Mouse (Mus musculus) stomach, postnatal 0 days (tissue): ENCODE data around the gene Sphkap. TPM values are rescaled to one million over a fixed set of nuclear protein-coding genes. Genes with fewer than 3 reads are reported as not detected.

Experiments
- ATAC-seq: fragments of 200-750 bp; cut with Nextera tagmentation; 2 replicates; pipeline ENCODE4 v1.8.0; 2017; ENCODE audit not compliant: low FRiP score, low TSS enrichment
- DNase-seq: peaks from one replicate; pipeline ENCODE4 v3.0.0-alpha.2; 2016; ENCODE audit warnings: low spot score
- H3K27ac ChIP-seq: fragments of 300-500 bp; sonication (generic); replicated peaks from 2 replicates; pipeline ENCODE4 v1.5.1; 2014; ENCODE audit warnings: mild to moderate bottlenecking, control low read depth
- H3K27me3 ChIP-seq: fragments of 300-500 bp; sonication (generic); 2 replicates; pipeline ENCODE4 v1.6.1; 2014; ENCODE audit warnings: low read length; ENCODE audit not compliant: control insufficient read depth, insufficient read depth
- H3K36me3 ChIP-seq: fragments of 300-500 bp; sonication (generic); 2 replicates; pipeline ENCODE4 v1.6.1; 2014; ENCODE audit warnings: low read length, mixed read lengths; ENCODE audit not compliant: control insufficient read depth, insufficient read depth
- H3K4me1 ChIP-seq: fragments of 300-500 bp; sonication (generic); replicated peaks from 2 replicates; pipeline ENCODE4 v1.6.1; 2014; ENCODE audit warnings: antibody characterized with exemption; ENCODE audit not compliant: control insufficient read depth, insufficient read depth
- H3K4me2 ChIP-seq: fragments of 300-500 bp; sonication (generic); replicated peaks from 2 replicates; pipeline ENCODE4 v1.6.1; 2014; ENCODE audit warnings: low read depth, mild to moderate bottlenecking, control low read depth, moderate library complexity
- H3K4me3 ChIP-seq: fragments of 300-500 bp; sonication (generic); 2 replicates; pipeline ENCODE4 v1.5.1; 2014; ENCODE audit warnings: low read depth, low read length, control low read depth
- H3K9ac ChIP-seq: fragments of 300-500 bp; sonication (generic); 2 replicates; pipeline ENCODE4 v1.6.1; 2014; ENCODE audit warnings: mild to moderate bottlenecking, low read length, control low read depth, mixed read lengths
- H3K9me3 ChIP-seq: fragments of 300-500 bp; sonication (generic); 2 replicates; pipeline ENCODE4 v1.6.1; 2016; ENCODE audit warnings: low read length; ENCODE audit not compliant: control insufficient read depth
- CTCF ChIP-seq: IDR thresholded peaks from 2 replicates; pipeline ENCODE4 v1.5.1; 2016; ENCODE audit warnings: antibody characterized with exemption, low read depth, mild to moderate bottlenecking, moderate library complexity
- EP300 ChIP-seq: optimal IDR thresholded peaks from 2 replicates; pipeline ENCODE3; 2016; ENCODE audit warnings: antibody characterized with exemption
- whole genome bisulfite sequencing: fragments of 180-500 bp; shearing (Covaris S2); extraction: QIAGEN DNeasy Blood & Tissue Kit; methylation state at CpG from one replicate; pipeline ENCODE4 v1.1.7; 2014; 5-methylcytosine and 5-hydroxymethylcytosine counted together
- polyA plus RNA-seq: library from polyadenylated mRNA; unstranded; fragments of >200 nt; fragmentation: Nextera tagmentation; extraction: Ambion mirVana; gene quantifications from 2 replicates; pipeline ENCODE4 v1.2.1, GENCODE M21; 2015

Sphkap gene
- polyA plus RNA-seq, 1 experiment from 2014 or later: 0.73 TPM

- Histone ChIP-seq H3K4me2 (no peak overlapping the region), H3K4me3 (no peak overlapping the region), H3K36me3 (no peaks in the 10 kb centered on the region), H3K4me1 (no peaks in the 10 kb centered on the region), H3K9me3 (no peaks in the 10 kb centered on the region), H3K27ac (no peak overlapping the region), H3K27me3 (no peaks in the 10 kb centered on the region), H3K9ac (no peak overlapping the region)
- TF ChIP-seq EP300 (no peak), CTCF (no peak)
- ATAC-seq: no peak
- 78% methylated on average over 3 of the region's 3 CpGs for WGBS
- DNase-seq: no peak
Measured at GRCm38 (mm10) chr1:83339358-83339757, 68.6 kb downstream of the Sphkap start.

GRCm38 (mm10) chr1:83316917-83317316, 91.1 kb downstream of the Sphkap start:
- no peak overlapping the region for H3K9ac ChIP-seq
- DNase-seq (no peak), ATAC-seq (no peak)
- no peak overlapping the region for H3K4me2 ChIP-seq
- TF ChIP-seq EP300 (no peak), CTCF (no peak)
- no peak overlapping the region for H3K4me3 ChIP-seq
- no peaks in the 10 kb centered on the region for H3K9me3 ChIP-seq
- WGBS: 19% methylated on average over 4 of the region's 4 CpGs
- H3K27ac ChIP-seq: no peak overlapping the region
- H3K4me1 ChIP-seq: no peaks in the 10 kb centered on the region
- no peaks in the 10 kb centered on the region for H3K27me3 ChIP-seq
- no peaks in the 10 kb centered on the region for H3K36me3 ChIP-seq

GRCm38 (mm10) chr1:83315146-83315545, 92.9 kb downstream of the Sphkap start:
- Histone ChIP-seq H3K27ac (no peak overlapping the region), H3K4me1 (no peaks in the 10 kb centered on the region), H3K36me3 (no peaks in the 10 kb centered on the region), H3K4me3 (no peak overlapping the region), H3K9ac (no peak overlapping the region), H3K4me2 (no peak overlapping the region), H3K27me3 (no peaks in the 10 kb centered on the region), H3K9me3 (no peaks in the 10 kb centered on the region)
- TF ChIP-seq EP300 (no peak), CTCF (no peak)
- DNase-seq: no peak
- no peak for ATAC-seq
- WGBS: 82% methylated on average over 9 of the region's 9 CpGs

- Histone ChIP-seq H3K4me2 (no peak overlapping the region), H3K27ac (no peak overlapping the region), H3K9ac (no peak overlapping the region), H3K4me1 (no peaks in the 10 kb centered on the region), H3K36me3 (no peaks in the 10 kb centered on the region), H3K27me3 (no peaks in the 10 kb centered on the region), H3K4me3 (no peak overlapping the region), H3K9me3 (no peaks in the 10 kb centered on the region)
- DNase-seq (no peak), ATAC-seq (no peak)
- TF ChIP-seq EP300 (no peak), CTCF (no peak)
- 83% methylated on average over 6 of the region's 6 CpGs for WGBS
Measured at GRCm38 (mm10) chr1:83311607-83312295, 96.2 kb downstream of the Sphkap start.

GRCm38 (mm10) chr1:83297137-83298076, 110.6 kb downstream of the Sphkap start:
- Histone ChIP-seq H3K4me2 (no peak overlapping the region), H3K36me3 (no peaks in the 10 kb centered on the region), H3K9me3 (no peaks in the 10 kb centered on the region), H3K27ac (no peak overlapping the region), H3K9ac (no peak overlapping the region), H3K27me3 (no peaks in the 10 kb centered on the region), H3K4me3 (no peak overlapping the region), H3K4me1 (no peaks in the 10 kb centered on the region)
- no peak for ATAC-seq
- WGBS: 81% methylated on average over 6 of the region's 6 CpGs
- no peak for DNase-seq
- TF ChIP-seq CTCF (no peak), EP300 (no peak)

GRCm38 (mm10) chr1:83285866-83286265, 122.1 kb downstream of the Sphkap start:
- no peak overlapping the region for H3K4me3 ChIP-seq
- no peaks in the 10 kb centered on the region for H3K36me3 ChIP-seq
- 43% methylated on average over 7 of the region's 7 CpGs for WGBS
- H3K9me3 ChIP-seq: no peaks in the 10 kb centered on the region
- no peak overlapping the region for H3K4me2 ChIP-seq
- no peak overlapping the region for H3K27ac ChIP-seq
- H3K4me1 ChIP-seq: no peaks in the 10 kb centered on the region
- no peak overlapping the region for H3K9ac ChIP-seq
- H3K27me3 ChIP-seq: no peaks in the 10 kb centered on the region
- ATAC-seq: no peak
- DNase-seq: no peak
- TF ChIP-seq CTCF (no peak), EP300 (no peak)
